Mouse (Mus musculus) heart, embryonic 16.5 days (tissue): ENCODE data around the gene Calm4. TPM values are rescaled to one million over a fixed set of nuclear protein-coding genes. Genes with fewer than 3 reads are reported as not detected.

Experiments
- ATAC-seq: fragments of 200-750 bp; cut with Nextera tagmentation; replicated peaks from 2 replicates; pipeline ENCODE4 v1.8.0; 2017; ENCODE audit warnings: moderate number of reproducible peaks; ENCODE audit not compliant: insufficient read depth, low FRiP score; ENCODE audit errors: extremely low read depth
- H3K27ac ChIP-seq: fragments of 300-500 bp; sonication (generic); 2 replicates; pipeline ENCODE4 v1.5.1; 2014; ENCODE audit warnings: mild to moderate bottlenecking, low read length, control low read depth, moderate library complexity
- H3K27me3 ChIP-seq: fragments of 300-500 bp; sonication (generic); 2 replicates; pipeline ENCODE4 v1.6.1; 2014; ENCODE audit warnings: low read length, mixed read lengths; ENCODE audit not compliant: control insufficient read depth, insufficient read depth
- H3K36me3 ChIP-seq: fragments of 300-500 bp; sonication (generic); 2 replicates; pipeline ENCODE4 v1.6.1; 2014; ENCODE audit not compliant: control insufficient read depth, insufficient read depth
- H3K4me1 ChIP-seq: fragments of 300-500 bp; sonication (generic); 2 replicates; pipeline ENCODE4 v1.6.1; 2014; ENCODE audit warnings: low read length, mixed read lengths; ENCODE audit not compliant: control insufficient read depth, insufficient read depth
- H3K4me2 ChIP-seq: fragments of 300-500 bp; sonication (generic); 2 replicates; pipeline ENCODE4 v1.6.1; 2014; ENCODE audit warnings: low read depth, mild to moderate bottlenecking, control low read depth, low read length
- H3K4me3 ChIP-seq: fragments of 300-500 bp; sonication (generic); 2 replicates; pipeline ENCODE4 v1.5.1; 2014; ENCODE audit warnings: mild to moderate bottlenecking, control low read depth, low read length
- H3K9ac ChIP-seq: fragments of 300-500 bp; sonication (generic); 2 replicates; pipeline ENCODE4 v1.6.1; 2014; ENCODE audit warnings: low read length, control low read depth
- H3K9me3 ChIP-seq: fragments of 300-500 bp; sonication (generic); replicated peaks from 2 replicates; pipeline ENCODE4 v1.6.1; 2016; ENCODE audit warnings: low read length; ENCODE audit not compliant: control insufficient read depth
- WGBS: fragments of 180-500 bp; shearing (Covaris S2); extraction: QIAGEN DNeasy Blood & Tissue Kit; methylation state at CpG from one replicate; pipeline ENCODE4 v1.1.7; 2014; 5-methylcytosine and 5-hydroxymethylcytosine counted together
- polyA plus RNA-seq: library from polyadenylated mRNA; unstranded; fragments of >200 nt; fragmentation: Nextera tagmentation; extraction: Ambion mirVana; gene quantifications from 2 replicates; pipeline ENCODE4 v1.2.1, GENCODE M21; 2015

The Calm4 gene
- polyA plus RNA-seq, 1 experiment from 2014 or later, result not detected

- Histone ChIP-seq H3K9me3 (no peaks in the 10 kb centered on the region), H3K9ac (no peak overlapping the region), H3K4me2 (no peak overlapping the region), H3K27me3 (no peaks in the 10 kb centered on the region), H3K4me1 (no peaks in the 10 kb centered on the region), H3K27ac (no peak overlapping the region), H3K36me3 (no peaks in the 10 kb centered on the region), H3K4me3 (no peak overlapping the region)
- no peak for ATAC-seq
- WGBS, result 64% methylated on average over 8 of the region's 8 CpGs
Observed at GRCm38 (mm10) chr13:3866355-3867052, 28.9 kb downstream of the Calm4 start.

- H3K27ac ChIP-seq, result no peak overlapping the region
- no peaks in the 10 kb centered on the region for H3K27me3 ChIP-seq
- H3K4me2 ChIP-seq, result no peak overlapping the region
- 70% methylated on average over 6 of the region's 6 CpGs for WGBS
- no peak for ATAC-seq
- no peak overlapping the region for H3K9ac ChIP-seq
- H3K4me1 ChIP-seq, result no peaks in the 10 kb centered on the region
- no peaks in the 10 kb centered on the region for H3K36me3 ChIP-seq
- H3K4me3 ChIP-seq, result no peak overlapping the region
- no peaks in the 10 kb centered on the region for H3K9me3 ChIP-seq
Observed at GRCm38 (mm10) chr13:3867158-3867557, 29.6 kb downstream of the Calm4 start.

DNA sequence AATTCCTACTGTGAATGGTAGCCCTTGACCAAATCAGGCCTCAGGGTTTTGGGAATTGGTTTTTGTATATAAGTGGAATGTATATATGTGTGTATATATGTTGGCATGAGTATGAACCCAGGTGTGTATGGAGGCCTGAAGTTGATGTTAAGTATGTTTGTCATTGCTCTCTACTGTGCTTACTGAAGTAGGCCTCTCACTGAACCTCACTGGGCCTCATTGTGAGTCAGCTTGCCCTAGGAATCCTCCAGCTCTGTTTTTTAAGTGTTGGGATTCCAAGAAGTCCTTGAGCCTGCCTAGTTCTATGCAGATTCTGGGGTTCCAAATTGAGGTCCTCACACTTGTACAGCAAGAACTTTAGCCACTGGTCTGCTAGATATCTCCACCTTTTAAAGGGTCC is 32.3 kb downstream of the Calm4 start:
- Histone ChIP-seq H3K27ac (no peak overlapping the region), H3K36me3 (no peaks in the 10 kb centered on the region), H3K27me3 (no peaks in the 10 kb centered on the region), H3K4me1 (no peaks in the 10 kb centered on the region), H3K9me3 (no peaks in the 10 kb centered on the region), H3K4me3 (no peak overlapping the region), H3K4me2 (no peak overlapping the region), H3K9ac (no peak overlapping the region)
- ATAC-seq, result no peak

DNA sequence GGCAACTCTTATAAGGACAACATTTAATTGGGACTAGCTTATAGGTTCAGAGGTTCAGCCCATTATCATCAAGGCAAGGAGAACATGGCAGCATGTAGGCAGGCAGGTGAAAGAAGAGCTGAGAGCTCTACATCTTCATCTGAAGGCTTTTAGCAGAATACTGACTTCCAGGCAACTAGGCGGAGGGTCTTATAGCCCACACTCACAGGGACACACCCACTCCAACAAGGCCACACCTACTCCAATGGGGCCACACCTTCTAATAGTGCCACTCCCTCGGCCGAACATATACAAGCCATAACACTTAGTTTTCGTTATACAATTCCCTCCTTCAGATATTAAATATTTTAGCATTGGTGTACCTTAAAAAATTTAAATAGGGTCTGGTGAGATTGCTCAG is 35.3 kb downstream of the Calm4 start:
- peaks cover 4% of the 10 kb centered on the region; the same call in 1 of the 2 replicates for H3K4me1 ChIP-seq
- H3K27me3 ChIP-seq, result no peaks in the 10 kb centered on the region
- no peak overlapping the region for H3K4me2 ChIP-seq
- H3K36me3 ChIP-seq, result no peaks in the 10 kb centered on the region
- H3K4me3 ChIP-seq, result no peak overlapping the region
- H3K9ac ChIP-seq, result no peak overlapping the region
- no peaks in the 10 kb centered on the region for H3K9me3 ChIP-seq
- no peak for ATAC-seq
- 91% methylated on average over 4 of the region's 4 CpGs for WGBS
- H3K27ac ChIP-seq, result no peak overlapping the region

DNA sequence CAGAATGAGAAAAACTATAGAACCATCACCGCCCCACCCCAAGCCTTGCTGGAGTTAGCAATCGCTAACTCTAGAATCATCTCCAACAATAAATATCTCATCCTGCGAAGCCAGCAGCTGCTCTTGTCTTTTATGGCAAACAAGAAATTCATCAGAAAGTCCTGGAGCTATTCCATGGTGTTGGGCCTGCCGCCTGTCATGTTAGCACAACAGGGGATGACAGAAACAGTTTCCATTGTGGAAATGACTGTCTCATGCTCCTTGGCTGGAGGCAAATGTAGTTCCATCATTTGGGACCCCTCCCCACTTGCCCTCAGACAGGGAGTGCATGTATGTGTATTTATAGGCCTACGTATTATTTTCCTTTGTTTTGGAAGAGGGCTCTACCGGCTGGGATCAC is 38.9 kb downstream of the Calm4 start:
- Histone ChIP-seq H3K4me2 (no peak overlapping the region), H3K9me3 (no peaks in the 10 kb centered on the region), H3K27me3 (no peaks in the 10 kb centered on the region), H3K36me3 (peaks cover 4% of the 10 kb centered on the region), H3K9ac (no peak overlapping the region), H3K27ac (no peak overlapping the region), H3K4me3 (no peak overlapping the region), H3K4me1 (peaks cover 4% of the 10 kb centered on the region; the same call in 1 of the 2 replicates)
- no peak for ATAC-seq
- 65% methylated on average over 6 of the region's 6 CpGs for WGBS

GRCm38 (mm10) chr13:3877185-3877584 is 39.6 kb downstream of the Calm4 start:
- 46% methylated on average over 6 of the region's 6 CpGs for WGBS
- H3K9me3 ChIP-seq, result no peaks in the 10 kb centered on the region
- H3K4me2 ChIP-seq, result no peak overlapping the region
- H3K4me1 ChIP-seq, result peaks cover 4% of the 10 kb centered on the region; the same call in 1 of the 2 replicates
- no peak overlapping the region for H3K4me3 ChIP-seq
- H3K27ac ChIP-seq, result no peak overlapping the region
- no peak overlapping the region for H3K9ac ChIP-seq
- no peaks in the 10 kb centered on the region for H3K27me3 ChIP-seq
- peaks cover 6% of the 10 kb centered on the region for H3K36me3 ChIP-seq
- ATAC-seq, result 0 out of 2 replicates have a peak, but pooled peaks have one; percentile 52

DNA sequence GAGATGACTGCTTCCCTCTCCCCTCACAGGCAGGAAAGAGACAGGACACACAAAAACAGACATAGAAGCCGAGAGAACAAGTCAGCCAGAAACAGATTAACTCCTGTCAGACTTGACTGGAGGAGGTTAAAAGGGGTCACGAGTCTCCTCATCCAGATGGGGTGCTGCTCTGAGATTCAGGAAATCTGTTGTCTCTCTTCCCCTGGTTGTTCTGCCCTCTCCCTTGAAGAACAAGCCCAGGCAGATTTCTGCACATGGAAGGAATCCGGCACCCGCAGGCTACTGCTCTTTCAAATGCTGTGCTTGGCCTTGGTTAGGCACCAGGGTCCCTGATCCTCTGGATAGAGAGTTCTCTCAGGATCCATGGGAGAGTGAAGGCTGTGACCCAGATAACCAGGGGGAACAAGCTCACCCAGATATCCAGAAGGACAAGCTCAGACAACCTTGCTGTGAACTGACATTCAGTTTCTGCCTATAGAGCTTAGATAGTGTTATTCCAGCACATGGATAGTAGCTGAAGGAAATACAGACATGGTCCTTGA is 40.2 kb downstream of the Calm4 start:
- H3K4me3 ChIP-seq, result no peak overlapping the region
- H3K36me3 ChIP-seq, result peaks cover 8% of the 10 kb centered on the region
- no peaks in the 10 kb centered on the region for H3K9me3 ChIP-seq
- peak; percentile 41; the same call in 1 of the 2 replicates for ATAC-seq
- no peak overlapping the region for H3K27ac ChIP-seq
- 60% methylated on average over 4 of the region's 4 CpGs for WGBS
- H3K9ac ChIP-seq, result no peak overlapping the region
- peaks cover 4% of the 10 kb centered on the region; the same call in 1 of the 2 replicates for H3K4me1 ChIP-seq
- H3K4me2 ChIP-seq, result no peak overlapping the region
- no peaks in the 10 kb centered on the region for H3K27me3 ChIP-seq

GRCm38 (mm10) chr13:3886663-3887062 is 49.1 kb downstream of the Calm4 start:
- peaks cover 7% of the 10 kb centered on the region for H3K4me1 ChIP-seq
- WGBS, result 89% methylated on average over 7 of the region's 7 CpGs
- H3K4me3 ChIP-seq, result no peak overlapping the region
- ATAC-seq, result no peak
- H3K27me3 ChIP-seq, result no peaks in the 10 kb centered on the region
- no peak overlapping the region for H3K4me2 ChIP-seq
- H3K9me3 ChIP-seq, result no peaks in the 10 kb centered on the region
- H3K27ac ChIP-seq, result no peak overlapping the region
- peaks cover 47% of the 10 kb centered on the region for H3K36me3 ChIP-seq
- H3K9ac ChIP-seq, result no peak overlapping the region
